Mouse (Mus musculus) lung, embryonic 16.5 days (tissue): ENCODE measurements around the gene Hacd4. TPM values are rescaled to one million over a fixed set of nuclear protein-coding genes. Genes with fewer than 3 reads are reported as not detected.

Source experiments
- ATAC-seq: fragments of 200-750 bp; cut with Nextera tagmentation; 2 replicates; pipeline ENCODE4 v1.8.0; 2017; ENCODE audit warnings: low read depth, mild to moderate bottlenecking, moderate library complexity
- H3K27ac ChIP-seq: fragments of 300-500 bp; sonication (generic); 2 replicates; pipeline ENCODE4 v1.5.1; 2014; ENCODE audit warnings: mild to moderate bottlenecking, control low read depth, low read length
- H3K27me3 ChIP-seq: fragments of 300-500 bp; sonication (generic); 2 replicates; pipeline ENCODE4 v1.6.1; 2014; ENCODE audit warnings: low read depth, low read length, mixed read lengths; ENCODE audit not compliant: control insufficient read depth, insufficient read depth
- H3K36me3 ChIP-seq: fragments of 300-500 bp; sonication (generic); 2 replicates; pipeline ENCODE4 v1.6.1; 2014; ENCODE audit warnings: low read length; ENCODE audit not compliant: control insufficient read depth, insufficient read depth
- H3K4me1 ChIP-seq: fragments of 300-500 bp; sonication (generic); replicated peaks from 2 replicates; pipeline ENCODE4 v1.6.1; 2014; ENCODE audit warnings: low read length, mixed read lengths; ENCODE audit not compliant: control insufficient read depth, insufficient read depth
- H3K4me2 ChIP-seq: fragments of 300-500 bp; sonication (generic); 2 replicates; pipeline ENCODE4 v1.6.1; 2014; ENCODE audit warnings: low read depth, low read length, control low read depth
- H3K4me3 ChIP-seq: fragments of 300-500 bp; sonication (generic); 2 replicates; pipeline ENCODE4 v1.5.1; 2014; ENCODE audit warnings: mild to moderate bottlenecking, low read length, control low read depth
- H3K9ac ChIP-seq: fragments of 300-500 bp; sonication (generic); 2 replicates; pipeline ENCODE4 v1.6.1; 2014; ENCODE audit warnings: low read length, control low read depth
- H3K9me3 ChIP-seq: fragments of 300-500 bp; sonication (generic); 2 replicates; pipeline ENCODE4 v1.6.1; 2016; ENCODE audit warnings: low read length; ENCODE audit not compliant: control insufficient read depth
- WGBS: fragments of 180-500 bp; shearing (Covaris S2); extraction: QIAGEN DNeasy Blood & Tissue Kit; methylation state at CpG from one replicate; pipeline ENCODE4 v1.1.7; 2014; 5-methylcytosine and 5-hydroxymethylcytosine counted together
- polyA plus RNA-seq: library from polyadenylated mRNA; unstranded; fragments of >200 nt; fragmentation: Nextera tagmentation; extraction: Ambion mirVana; gene quantifications from 2 replicates; pipeline ENCODE4 v1.2.1, GENCODE M21; 2015

The Hacd4 gene
- polyA plus RNA-seq, 1 experiment from 2014 or later: 9.4 TPM

DNA sequence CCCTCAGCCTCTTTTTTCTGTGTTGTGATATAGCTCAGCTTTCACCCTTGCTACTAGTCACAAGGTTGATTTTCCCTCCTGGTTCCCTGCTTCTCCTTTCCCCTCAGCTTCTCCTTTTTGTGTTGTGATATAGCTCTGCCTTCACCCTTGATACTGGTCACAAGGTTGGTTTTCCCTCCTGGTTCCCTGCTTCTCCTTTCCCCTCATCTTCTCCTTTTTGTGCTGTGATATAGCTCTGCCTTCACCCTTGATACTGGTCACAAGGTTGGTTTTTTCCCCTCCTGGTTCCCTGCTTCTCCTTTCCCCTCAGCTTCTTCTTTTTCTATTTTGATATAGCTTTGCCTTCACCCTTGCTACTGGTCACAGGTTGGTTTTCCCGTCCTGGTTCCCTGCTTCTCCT lies 48.7 kb downstream of the Hacd4 start:
- Histone ChIP-seq H3K9ac (no peak overlapping the region), H3K4me1 (no peaks in the 10 kb centered on the region), H3K9me3 (no peaks in the 10 kb centered on the region), H3K4me2 (no peak overlapping the region), H3K27me3 (no peaks in the 10 kb centered on the region), H3K36me3 (no peaks in the 10 kb centered on the region), H3K27ac (no peak overlapping the region), H3K4me3 (no peak overlapping the region)
- WGBS: 85% methylated on average over 1 of the region's 1 CpGs
- no peak for ATAC-seq

DNA sequence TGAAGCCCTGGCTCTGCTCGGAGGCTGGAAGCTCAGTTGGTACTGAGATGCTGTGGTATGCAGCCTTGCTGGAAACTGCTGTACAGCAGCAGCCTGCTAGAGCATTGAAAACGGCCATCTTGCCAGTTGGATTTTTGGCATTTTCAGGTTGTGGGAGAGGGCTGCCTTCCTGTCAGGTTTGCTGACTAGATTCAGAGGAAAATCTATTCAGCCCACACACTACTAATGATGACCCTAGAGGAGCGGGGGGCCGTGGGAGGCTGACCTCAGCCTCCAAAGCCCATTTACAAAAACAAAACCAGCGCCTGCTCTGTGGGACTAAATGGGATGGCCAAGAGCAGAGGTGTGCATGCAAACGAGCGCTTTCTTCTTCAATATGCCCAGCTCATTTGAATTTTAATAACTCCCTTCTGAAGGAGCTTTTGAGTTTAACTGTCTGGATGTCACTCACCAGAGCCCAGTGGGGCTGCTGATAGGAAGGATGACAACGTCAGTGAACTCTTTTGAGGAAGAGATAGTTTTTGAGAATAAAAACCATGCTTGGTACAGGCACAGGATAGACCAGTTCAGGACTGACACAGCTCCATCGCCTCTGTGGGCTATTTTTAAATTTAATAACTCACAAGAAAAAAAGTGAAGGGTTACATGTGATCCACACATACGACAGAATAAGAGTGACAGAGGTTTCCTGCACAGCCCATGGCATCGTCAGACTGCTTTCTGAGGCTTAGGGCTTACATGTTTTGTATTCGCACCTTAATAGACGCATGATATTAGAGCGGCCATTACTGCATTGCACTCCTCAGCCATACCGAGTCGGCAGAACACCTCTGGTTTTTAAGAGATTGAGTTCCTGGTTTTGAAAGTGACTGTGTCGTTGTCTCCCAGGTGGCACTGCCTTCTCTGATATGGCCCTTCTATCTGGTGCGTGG lies 66.2 kb downstream of the Hacd4 start:
- 82% methylated on average over 18 of the region's 18 CpGs for WGBS
- H3K4me1 ChIP-seq: no peaks in the 10 kb centered on the region
- H3K9me3 ChIP-seq: no peaks in the 10 kb centered on the region
- no peaks in the 10 kb centered on the region for H3K27me3 ChIP-seq
- H3K27ac ChIP-seq: no peak overlapping the region
- H3K36me3 ChIP-seq: no peaks in the 10 kb centered on the region
- no peak for ATAC-seq
- H3K9ac ChIP-seq: no peak overlapping the region
- H3K4me2 ChIP-seq: no peak overlapping the region
- H3K4me3 ChIP-seq: no peak overlapping the region

DNA sequence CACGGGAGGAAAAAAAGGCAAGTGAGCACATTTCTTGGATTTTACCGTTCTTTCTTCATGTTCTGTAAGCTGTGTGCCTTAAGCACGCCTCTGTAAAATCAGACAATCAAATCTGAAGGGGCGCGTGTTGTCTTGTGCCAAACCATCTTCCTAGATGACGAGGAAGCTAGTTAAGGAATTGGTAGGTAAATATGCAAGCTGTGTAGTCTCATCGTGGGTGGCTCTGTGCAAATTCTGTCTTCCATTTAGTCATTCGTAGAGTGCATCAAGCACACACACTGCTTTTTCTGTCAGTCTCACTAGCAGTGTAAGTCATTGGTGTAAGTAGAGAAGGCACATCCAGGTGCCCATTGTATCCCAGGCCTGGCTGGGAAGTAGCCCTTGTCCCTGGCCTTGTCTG lies 67.9 kb downstream of the Hacd4 start:
- no peak for ATAC-seq
- Histone ChIP-seq H3K9ac (no peak overlapping the region), H3K36me3 (no peaks in the 10 kb centered on the region), H3K27me3 (no peaks in the 10 kb centered on the region), H3K4me2 (no peak overlapping the region), H3K27ac (no peak overlapping the region), H3K4me1 (no peaks in the 10 kb centered on the region), H3K9me3 (no peaks in the 10 kb centered on the region), H3K4me3 (no peak overlapping the region)
- WGBS: 88% methylated on average over 8 of the region's 8 CpGs

DNA sequence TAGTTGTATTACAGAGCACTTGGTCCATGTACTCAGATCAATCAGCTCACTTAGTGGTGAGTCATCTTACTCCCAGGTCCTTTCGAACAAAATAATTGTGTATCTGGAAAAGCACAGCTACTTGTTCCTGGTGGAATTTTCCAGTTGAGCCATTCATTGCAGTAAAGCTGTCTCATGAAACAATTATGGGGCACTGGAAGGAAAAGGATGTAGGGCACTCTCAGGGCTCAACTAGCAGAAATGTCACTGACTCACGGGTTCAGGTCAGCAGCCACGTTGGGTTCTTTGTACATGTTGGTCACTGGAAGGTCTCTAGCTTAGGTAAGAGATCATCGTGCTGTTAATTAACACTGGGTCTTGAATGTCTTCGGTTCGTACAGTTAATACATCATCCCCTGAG lies 68.8 kb downstream of the Hacd4 start:
- Histone ChIP-seq H3K36me3 (no peaks in the 10 kb centered on the region), H3K27me3 (no peaks in the 10 kb centered on the region), H3K9me3 (no peaks in the 10 kb centered on the region), H3K4me1 (no peaks in the 10 kb centered on the region), H3K4me3 (no peak overlapping the region), H3K27ac (no peak overlapping the region), H3K9ac (no peak overlapping the region), H3K4me2 (no peak overlapping the region)
- ATAC-seq: no peak
- 89% methylated on average over 6 of the region's 6 CpGs for WGBS

DNA sequence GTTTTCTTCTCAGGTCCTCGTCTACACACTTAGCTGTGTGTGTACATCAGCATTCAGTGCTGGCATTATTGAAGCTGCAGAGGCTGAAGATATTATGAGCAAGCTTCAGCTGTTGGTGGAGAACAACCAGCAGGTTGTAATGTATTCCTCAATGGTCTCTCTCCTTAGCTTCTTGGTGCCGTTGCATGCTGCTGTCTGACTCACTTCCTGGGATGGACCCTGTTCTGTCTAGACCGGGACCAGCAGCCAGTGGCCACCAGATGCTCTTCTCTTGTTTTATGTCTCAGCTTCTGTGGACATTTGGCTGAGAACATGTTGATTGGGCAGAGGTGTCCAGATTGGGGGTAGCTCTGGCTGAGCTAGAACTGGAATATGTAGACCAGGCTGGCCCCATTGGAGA lies 81.3 kb downstream of the Hacd4 start:
- H3K27ac ChIP-seq: no peak overlapping the region
- no peaks in the 10 kb centered on the region for H3K27me3 ChIP-seq
- H3K4me1 ChIP-seq: no peaks in the 10 kb centered on the region
- H3K36me3 ChIP-seq: peaks cover 4% of the 10 kb centered on the region; the same call in 1 of the 2 replicates
- H3K4me2 ChIP-seq: no peak overlapping the region
- no peaks in the 10 kb centered on the region for H3K9me3 ChIP-seq
- ATAC-seq: no peak
- no peak overlapping the region for H3K4me3 ChIP-seq
- 75% methylated on average over 3 of the region's 3 CpGs for WGBS
- no peak overlapping the region for H3K9ac ChIP-seq

DNA sequence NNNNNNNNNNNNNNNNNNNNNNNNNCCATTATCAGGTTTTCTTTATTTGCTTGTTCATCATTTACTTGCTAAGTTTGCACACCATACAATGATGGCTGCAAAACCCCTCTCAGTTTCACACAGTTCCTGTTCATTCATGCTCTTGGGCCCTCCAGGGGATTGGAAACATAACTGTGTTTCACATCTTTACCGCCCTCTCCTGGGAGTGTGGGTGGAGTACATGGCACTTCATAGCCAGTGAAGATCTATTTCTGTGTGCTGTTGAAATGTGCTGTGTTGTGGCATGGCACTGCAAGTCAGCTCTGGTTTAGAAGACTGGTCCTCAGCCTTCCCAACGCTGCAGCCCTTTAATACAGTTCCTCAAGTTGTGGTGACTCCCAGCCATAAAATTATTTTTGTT lies 82.1 kb downstream of the Hacd4 start:
- H3K9me3 ChIP-seq: no peaks in the 10 kb centered on the region
- H3K4me1 ChIP-seq: no peaks in the 10 kb centered on the region
- WGBS: 64% methylated on average over 2 of the region's 2 CpGs
- no peak overlapping the region for H3K27ac ChIP-seq
- ATAC-seq: no peak
- H3K9ac ChIP-seq: no peak overlapping the region
- H3K4me2 ChIP-seq: no peak overlapping the region
- H3K4me3 ChIP-seq: no peak overlapping the region
- H3K27me3 ChIP-seq: no peaks in the 10 kb centered on the region
- H3K36me3 ChIP-seq: peaks cover 4% of the 10 kb centered on the region; the same call in 1 of the 2 replicates

DNA sequence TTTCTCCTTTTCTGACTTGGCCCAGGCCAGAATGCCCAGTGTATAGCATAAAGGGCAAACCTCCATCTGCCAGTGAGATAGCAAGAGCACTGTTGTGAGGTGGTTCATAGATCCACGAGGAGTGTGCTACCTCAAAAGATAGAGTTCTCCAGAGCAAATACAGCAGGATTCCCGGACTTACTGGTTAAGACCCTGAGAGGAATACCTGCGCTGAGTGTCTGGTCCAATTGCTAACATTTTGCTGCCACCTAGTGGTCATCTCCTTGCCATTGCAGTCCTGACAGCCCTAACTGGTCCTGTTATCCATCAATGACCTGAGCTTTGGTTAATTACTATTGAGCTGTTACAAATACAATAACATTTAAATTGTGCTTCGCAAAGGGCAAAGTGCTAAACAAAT lies 87.8 kb downstream of the Hacd4 start:
- Histone ChIP-seq H3K9me3 (no peaks in the 10 kb centered on the region), H3K27me3 (no peaks in the 10 kb centered on the region), H3K4me2 (no peak overlapping the region), H3K36me3 (no peaks in the 10 kb centered on the region), H3K4me3 (no peak overlapping the region), H3K27ac (no peak overlapping the region), H3K9ac (no peak overlapping the region), H3K4me1 (no peaks in the 10 kb centered on the region)
- WGBS: 5% methylated on average over 4 of the region's 4 CpGs
- ATAC-seq: peak; percentile 69

Other genes starting within 250 kb of the Hacd4 start
- not detected in 2 replicates for gene Ifnb1, start 83.8 kb upstream of the Hacd4 start, polyA plus RNA-seq
- gene Ifna15, start 119.3 kb upstream of the Hacd4 start, polyA plus RNA-seq: not detected in 2 replicates
- not detected in 2 replicates for gene Ifna14, start 132.9 kb upstream of the Hacd4 start, polyA plus RNA-seq
- not detected in 2 replicates for gene Ifna9, start 153.5 kb upstream of the Hacd4 start, polyA plus RNA-seq
- not detected in 2 replicates for gene Ifna12, start 164.4 kb upstream of the Hacd4 start, polyA plus RNA-seq
- gene C87499, start 195.5 kb upstream of the Hacd4 start, polyA plus RNA-seq: not detected in 2 replicates
- not detected in 2 replicates for gene Ifna13, start 205.5 kb upstream of the Hacd4 start, polyA plus RNA-seq
- gene Ifna16, start 238.0 kb upstream of the Hacd4 start, polyA plus RNA-seq: not detected in 2 replicates
- gene Ifna2, start 245.0 kb upstream of the Hacd4 start, polyA plus RNA-seq: not detected in 2 replicates